Mouse (Mus musculus) limb, embryonic 12.5 days (tissue): ENCODE data around the gene Scrt2. TPM values are rescaled to one million over a fixed set of nuclear protein-coding genes. Genes with fewer than 3 reads are reported as not detected.
A peak's percentile ranks its signal among the peaks of the same experiment; 100 is the strongest.

Source experiments
- ATAC-seq: fragments of 200-750 bp; cut with Nextera tagmentation; 2 replicates; pipeline ENCODE4 v1.8.0; 2017; ENCODE audit warnings: low read depth, moderate TSS enrichment; ENCODE audit not compliant: insufficient number of reproducible peaks, insufficient read depth, low FRiP score, low TSS enrichment
- H3K27ac ChIP-seq: fragments of 300-500 bp; sonication (generic); 2 replicates; pipeline ENCODE4 v1.5.1; 2016; ENCODE audit warnings: mild to moderate bottlenecking, moderate library complexity
- H3K27me3 ChIP-seq: fragments of 300-500 bp; sonication (generic); 2 replicates; pipeline ENCODE4 v1.6.1; 2016; ENCODE audit warnings: mild to moderate bottlenecking, moderate library complexity
- H3K36me3 ChIP-seq: fragments of 300-500 bp; sonication (generic); 2 replicates; pipeline ENCODE4 v1.6.1; 2016; ENCODE audit warnings: mild to moderate bottlenecking, moderate library complexity
- H3K4me1 ChIP-seq: fragments of 300-500 bp; sonication (generic); replicated peaks from 2 replicates; pipeline ENCODE4 v1.6.1; 2016
- H3K4me2 ChIP-seq: fragments of 300-500 bp; sonication (generic); 2 replicates; pipeline ENCODE4 v1.6.1; 2016; ENCODE audit warnings: mild to moderate bottlenecking, moderate library complexity
- H3K4me3 ChIP-seq: fragments of 300-500 bp; sonication (generic); replicated peaks from 2 replicates; pipeline ENCODE4 v1.5.1; 2016; ENCODE audit warnings: mild to moderate bottlenecking
- H3K9ac ChIP-seq: fragments of 300-500 bp; sonication (generic); replicated peaks from 2 replicates; pipeline ENCODE4 v1.6.1; 2016; ENCODE audit warnings: mild to moderate bottlenecking, moderate library complexity
- H3K9me3 ChIP-seq: fragments of 300-500 bp; sonication (generic); 2 replicates; pipeline ENCODE4 v1.6.1; 2016; ENCODE audit warnings: mild to moderate bottlenecking, moderate library complexity
- WGBS: fragments of 180-500 bp; shearing (Covaris S2); methylation state at CpG from one replicate; pipeline ENCODE4 v1.1.7; 2016; 5-methylcytosine and 5-hydroxymethylcytosine counted together
- polyA plus RNA-seq: library from polyadenylated mRNA; unstranded; fragments of >200 nt; fragmentation: Nextera tagmentation; extraction: Ambion mirVana; gene quantifications from 2 replicates; pipeline ENCODE4 v1.2.1, GENCODE M21; 2016

Scrt2 gene
- polyA plus RNA-seq, 1 experiment from 2014 or later = not detected

GRCm38 (mm10) chr2:152093356-152093792 lies 12.0 kb downstream of the Scrt2 start:
- Histone ChIP-seq H3K4me2 (peak overlapping the region; percentile 61), H3K36me3 (no peaks in the 10 kb centered on the region), H3K4me3 (peak overlapping the region; percentile 50), H3K27ac (no peak overlapping the region), H3K9ac (peak overlapping the region; percentile 37), H3K9me3 (no peaks in the 10 kb centered on the region), H3K4me1 (peaks cover 18% of the 10 kb centered on the region), H3K27me3 (peaks cover 99% of the 10 kb centered on the region)
- ATAC-seq = no peak
- WGBS = 7% methylated on average over 47 of the region's 60 CpGs

- H3K4me1 ChIP-seq = peaks cover 18% of the 10 kb centered on the region
- H3K27ac ChIP-seq = no peak overlapping the region
- H3K4me2 ChIP-seq = peak overlapping the region; percentile 47
- no peaks in the 10 kb centered on the region for H3K9me3 ChIP-seq
- H3K9ac ChIP-seq = 0 out of 2 replicates have a peak overlapping the region, but pooled peaks have one; percentile 23
- 3% methylated on average over 29 of the region's 29 CpGs for WGBS
- no peaks in the 10 kb centered on the region for H3K36me3 ChIP-seq
- H3K4me3 ChIP-seq = peak overlapping the region; percentile 23
- no peak for ATAC-seq
- peaks cover 87% of the 10 kb centered on the region for H3K27me3 ChIP-seq
Measured at GRCm38 (mm10) chr2:152094856-152095545, 13.7 kb downstream of the Scrt2 start.

- no peak overlapping the region for H3K9ac ChIP-seq
- WGBS = 76% methylated on average over 2 of the region's 2 CpGs
- no peaks in the 10 kb centered on the region for H3K36me3 ChIP-seq
- no peak overlapping the region for H3K4me3 ChIP-seq
- H3K27ac ChIP-seq = no peak overlapping the region
- H3K4me1 ChIP-seq = peaks cover 18% of the 10 kb centered on the region
- H3K4me2 ChIP-seq = no peak overlapping the region
- no peak for ATAC-seq
- peaks cover 82% of the 10 kb centered on the region for H3K27me3 ChIP-seq
- no peaks in the 10 kb centered on the region for H3K9me3 ChIP-seq
Measured at GRCm38 (mm10) chr2:152096922-152097321, 15.6 kb downstream of the Scrt2 start.

GRCm38 (mm10) chr2:152097916-152098315 lies 16.6 kb downstream of the Scrt2 start:
- Histone ChIP-seq H3K4me2 (no peak overlapping the region), H3K9ac (no peak overlapping the region), H3K27ac (no peak overlapping the region), H3K9me3 (no peaks in the 10 kb centered on the region), H3K4me1 (peaks cover 18% of the 10 kb centered on the region), H3K36me3 (no peaks in the 10 kb centered on the region), H3K4me3 (no peak overlapping the region), H3K27me3 (peaks cover 81% of the 10 kb centered on the region)
- no peak for ATAC-seq
- 81% methylated on average over 11 of the region's 11 CpGs for WGBS

- Histone ChIP-seq H3K27me3 (peaks cover 70% of the 10 kb centered on the region), H3K9me3 (no peaks in the 10 kb centered on the region), H3K27ac (no peak overlapping the region), H3K9ac (no peak overlapping the region), H3K36me3 (no peaks in the 10 kb centered on the region), H3K4me3 (no peak overlapping the region), H3K4me2 (no peak overlapping the region), H3K4me1 (peaks cover 11% of the 10 kb centered on the region; the same call in 1 of the 2 replicates)
- ATAC-seq = no peak
- 64% methylated on average over 3 of the region's 3 CpGs for WGBS
Measured at GRCm38 (mm10) chr2:152099538-152099937, 18.2 kb downstream of the Scrt2 start.

- Histone ChIP-seq H3K36me3 (no peaks in the 10 kb centered on the region), H3K4me2 (no peak overlapping the region), H3K9me3 (no peaks in the 10 kb centered on the region), H3K9ac (no peak overlapping the region), H3K4me3 (no peak overlapping the region), H3K27ac (no peak overlapping the region), H3K27me3 (peaks cover 48% of the 10 kb centered on the region), H3K4me1 (peaks cover 11% of the 10 kb centered on the region; the same call in 1 of the 2 replicates)
- no peak for ATAC-seq
- 76% methylated on average over 13 of the region's 13 CpGs for WGBS
Measured at GRCm38 (mm10) chr2:152101761-152102160, 20.4 kb downstream of the Scrt2 start.

GRCm38 (mm10) chr2:152102369-152102768 lies 21.0 kb downstream of the Scrt2 start:
- no peaks in the 10 kb centered on the region for H3K36me3 ChIP-seq
- H3K9ac ChIP-seq = no peak overlapping the region
- H3K4me1 ChIP-seq = peaks cover 11% of the 10 kb centered on the region; the same call in 1 of the 2 replicates
- H3K27ac ChIP-seq = no peak overlapping the region
- H3K27me3 ChIP-seq = peaks cover 42% of the 10 kb centered on the region
- WGBS = 65% methylated on average over 6 of the region's 6 CpGs
- no peaks in the 10 kb centered on the region for H3K9me3 ChIP-seq
- H3K4me2 ChIP-seq = no peak overlapping the region
- ATAC-seq = no peak
- H3K4me3 ChIP-seq = no peak overlapping the region

- Histone ChIP-seq H3K36me3 (no peaks in the 10 kb centered on the region), H3K27ac (no peak overlapping the region), H3K27me3 (peaks cover 28% of the 10 kb centered on the region), H3K9ac (peak overlapping the region; percentile 73), H3K4me3 (peak overlapping the region; percentile 64), H3K4me2 (peak overlapping the region; percentile 79), H3K9me3 (no peaks in the 10 kb centered on the region), H3K4me1 (peaks cover 11% of the 10 kb centered on the region; the same call in 1 of the 2 replicates)
- peak; percentile 65; the same call in 1 of the 2 replicates for ATAC-seq
- 22% methylated on average over 17 of the region's 17 CpGs for WGBS
Measured at GRCm38 (mm10) chr2:152104711-152105317, 23.5 kb downstream of the Scrt2 start.

- H3K4me1 ChIP-seq = peaks cover 11% of the 10 kb centered on the region; the same call in 1 of the 2 replicates
- peak within 1 kb of the TSS; percentile 79 for H3K4me2 ChIP-seq
- H3K9me3 ChIP-seq = no peaks in the 10 kb centered on the region
- H3K36me3 ChIP-seq = no peaks in the 10 kb centered on the region
- peak; percentile 85 for ATAC-seq
- peak within 1 kb of the TSS; percentile 64 for H3K4me3 ChIP-seq
- H3K9ac ChIP-seq = peak within 1 kb of the TSS; percentile 73
- H3K27me3 ChIP-seq = peaks cover 27% of the 10 kb centered on the region
- WGBS = 1% methylated on average over 84 of the region's 84 CpGs
- no peak within 1 kb of the TSS for H3K27ac ChIP-seq
Measured at GRCm38 (mm10) chr2:152105318-152106224, 24.2 kb downstream of the Scrt2 start, which contains the start of gene Srxn1. Srxn1 (plus strand) TSS chr2:152105516.

GRCm38 (mm10) chr2:152106225-152106595 lies 24.9 kb downstream of the Scrt2 start:
- H3K4me2 ChIP-seq = peak overlapping the region; percentile 79
- ATAC-seq = no peak
- 85% methylated on average over 3 of the region's 3 CpGs for WGBS
- peaks cover 11% of the 10 kb centered on the region; the same call in 1 of the 2 replicates for H3K4me1 ChIP-seq
- H3K27me3 ChIP-seq = peaks cover 21% of the 10 kb centered on the region
- H3K4me3 ChIP-seq = peak overlapping the region; percentile 64
- H3K9ac ChIP-seq = no peak overlapping the region
- H3K27ac ChIP-seq = no peak overlapping the region
- no peaks in the 10 kb centered on the region for H3K9me3 ChIP-seq
- H3K36me3 ChIP-seq = no peaks in the 10 kb centered on the region

GRCm38 (mm10) chr2:152106597-152106996 lies 25.3 kb downstream of the Scrt2 start:
- Histone ChIP-seq H3K4me3 (no peak overlapping the region), H3K9ac (no peak overlapping the region), H3K36me3 (no peaks in the 10 kb centered on the region), H3K27ac (no peak overlapping the region), H3K4me1 (peaks cover 11% of the 10 kb centered on the region; the same call in 1 of the 2 replicates), H3K9me3 (no peaks in the 10 kb centered on the region), H3K4me2 (peak overlapping the region; percentile 79; the same call in 1 of the 2 replicates), H3K27me3 (peaks cover 17% of the 10 kb centered on the region)
- ATAC-seq = no peak
- WGBS = 92% methylated on average over 10 of the region's 10 CpGs
